Mouse (Mus musculus): ENCODE results near the gene Mecom.

DNA sequence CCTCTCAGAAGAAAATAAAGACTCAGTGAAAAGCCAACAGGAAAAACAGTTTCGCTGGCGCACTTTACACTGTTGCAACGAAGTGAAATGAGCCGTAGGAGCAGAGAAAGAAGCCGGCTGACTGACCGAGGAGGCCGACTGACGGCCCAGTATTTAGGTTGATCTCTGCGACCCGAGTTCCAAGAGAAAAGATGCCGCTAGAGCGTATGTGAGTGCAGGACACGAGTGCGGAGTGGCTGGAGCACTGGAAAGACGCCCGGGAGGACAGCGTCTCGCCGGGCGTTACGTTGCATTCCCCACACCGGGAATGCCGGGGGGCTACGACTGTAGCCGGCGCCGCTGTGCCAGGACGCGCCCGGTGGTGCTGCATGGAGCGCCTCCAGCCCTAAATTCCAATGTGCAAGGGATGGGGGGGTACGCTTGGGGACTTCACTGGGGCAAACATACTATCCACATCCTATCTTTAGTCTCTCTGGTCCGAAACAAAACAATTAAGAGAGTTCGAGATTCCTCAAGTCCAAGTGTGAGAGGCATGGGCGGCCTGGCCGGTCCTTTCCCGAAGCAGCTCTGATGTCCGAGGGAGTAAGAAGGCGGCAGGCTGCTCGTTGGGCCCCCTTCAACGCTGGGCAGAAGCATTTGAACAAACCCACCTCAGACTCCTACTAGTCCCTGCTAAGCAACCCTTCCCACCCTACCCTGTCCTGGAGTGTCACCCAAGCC, 40.1 kb downstream of the Mecom start:
- TF ChIP-seq CTCF (IDR thresholded peaks at IDR 0.05; ENCODE audit: low read depth, low read length) (no peak), POLR2A (IDR thresholded peaks at IDR 0.05; ENCODE audit: borderline replicate concordance, low read depth, low read length) (no peak)
